16 mouse cellular contexts compared by ENCODE assay signal in the genomic region with DNA sequence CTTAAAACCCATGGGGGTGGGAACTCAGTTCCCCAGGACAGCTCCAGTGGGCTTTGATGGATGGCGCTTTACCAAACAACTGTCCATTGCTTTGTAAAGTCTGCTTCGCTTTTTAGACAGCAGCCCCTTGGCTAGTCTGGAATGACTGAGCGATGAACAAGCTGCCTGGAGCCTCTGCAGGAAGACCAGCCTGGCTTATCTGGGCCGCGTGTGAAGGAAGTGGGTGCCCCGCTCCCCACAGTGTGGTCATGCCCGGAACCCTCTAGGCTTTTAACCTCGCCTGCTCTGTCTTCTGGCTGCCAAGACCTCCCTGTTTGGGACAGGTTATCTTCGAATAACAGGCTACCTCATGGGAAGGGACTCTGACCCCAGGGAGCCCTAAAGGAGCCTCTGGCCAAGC.
DNase-seq lines count a peak whose midpoint lies in the region; ATAC-seq and TF ChIP-seq lines count a peak whose summit lies in the region.
"Had no signal": no experiment of that assay in that cellular context is flagged by ENCODE, and none has a peak within 500 bp of the region (broad histone marks: within the 10 kb centered on the region; RNA-seq: fewer than 3 reads in every experiment).

No protein-coding gene starts in this region.

- TF ChIP-seq CTCF in lung, postnatal 0 days (IDR thresholded peaks at IDR 0.05): no peak

- H3K4me1 ChIP-seq in lung, postnatal 0 days (ENCODE audit: insufficient read depth, low read depth, low read length): peaks cover 24% of the 10 kb centered on the region
- peaks cover 51% of the 10 kb centered on the region for H3K4me1 ChIP-seq in embryonic facial prominence, embryonic 15.5 days
- H3K4me1 ChIP-seq in megakaryocyte, embryonic 14.5 days: peaks cover 95% of the 10 kb centered on the region
- H3K4me1 ChIP-seq in intestine, embryonic 15.5 days (replicated peaks): peaks cover 26% of the 10 kb centered on the region

- no peaks in the 10 kb centered on the region for H3K36me3 ChIP-seq in lung, postnatal 0 days (ENCODE audit: insufficient read depth, low read length)
- H3K36me3 ChIP-seq in embryonic facial prominence, embryonic 15.5 days: no peaks in the 10 kb centered on the region
- H3K36me3 ChIP-seq in megakaryocyte, embryonic 14.5 days (replicated peaks; ENCODE audit: low read length): peaks cover 7% of the 10 kb centered on the region
- H3K36me3 ChIP-seq in intestine, embryonic 15.5 days: no peaks in the 10 kb centered on the region
- H3K36me3 ChIP-seq: forebrain, embryonic 12.5 days had no signal

- H3K4me2 ChIP-seq in lung, postnatal 0 days (replicated peaks; ENCODE audit: low read depth, low read length): no peak overlapping the region
- no peak overlapping the region for H3K4me2 ChIP-seq in embryonic facial prominence, embryonic 15.5 days (replicated peaks)
- no peak overlapping the region for H3K4me2 ChIP-seq in intestine, embryonic 15.5 days (replicated peaks)
- H3K4me2 ChIP-seq: forebrain, embryonic 12.5 days; lung, embryonic 14.5 days; midbrain, embryonic 11.5 days had no signal

- H3K4me3 ChIP-seq in lung, postnatal 0 days (ENCODE audit: low read depth, low read length): no peak overlapping the region
- H3K4me3 ChIP-seq in embryonic facial prominence, embryonic 15.5 days (replicated peaks): no peak overlapping the region
- H3K4me3 ChIP-seq in megakaryocyte, embryonic 14.5 days (replicated peaks): peak overlapping the region; percentile 90
- H3K4me3 ChIP-seq in intestine, embryonic 15.5 days (replicated peaks): no peak overlapping the region
- H3K4me3 ChIP-seq: forebrain, embryonic 12.5 days had no signal

- no peak overlapping the region for H3K9ac ChIP-seq in lung, postnatal 0 days (replicated peaks; ENCODE audit: low read depth)
- no peak overlapping the region for H3K9ac ChIP-seq in embryonic facial prominence, embryonic 15.5 days
- no peak overlapping the region for H3K9ac ChIP-seq in intestine, embryonic 15.5 days
- H3K9ac ChIP-seq: forebrain, embryonic 12.5 days; lung, embryonic 14.5 days had no signal

- H3K27ac ChIP-seq in lung, postnatal 0 days (ENCODE audit: low read length): peak overlapping the region; percentile 54
- H3K27ac ChIP-seq in embryonic facial prominence, embryonic 15.5 days (replicated peaks): peak overlapping the region; percentile 75; the same call in 1 of the 2 replicates
- no peak overlapping the region for H3K27ac ChIP-seq in intestine, embryonic 15.5 days
- H3K27ac ChIP-seq: forebrain, embryonic 12.5 days had no signal

- no peaks in the 10 kb centered on the region for H3K9me3 ChIP-seq in lung, postnatal 0 days (ENCODE audit: low read length)
- no peaks in the 10 kb centered on the region for H3K9me3 ChIP-seq in embryonic facial prominence, embryonic 15.5 days (replicated peaks)
- peaks cover 5% of the 10 kb centered on the region for H3K9me3 ChIP-seq in megakaryocyte, embryonic 14.5 days
- no peaks in the 10 kb centered on the region for H3K9me3 ChIP-seq in intestine, embryonic 15.5 days
- H3K9me3 ChIP-seq: forebrain, embryonic 12.5 days had no signal

- no peak for DNase-seq in lung, postnatal 0 days (ENCODE audit: low spot score)
- no peak for DNase-seq in lung, postnatal 14 days
- DNase-seq in kidney, adult 11 months: no peak
- DNase-seq in frontal cortex, postnatal 10 days (ENCODE audit: low spot score in 2 of 2): no peak
- DNase-seq in adrenal gland, postnatal 14 days: no peak
- DNase-seq: adrenal gland, adult 2 months; cerebellum, postnatal 25 days; heart, postnatal 4 days; kidney, postnatal 36 days; lung, embryonic 14.5 days had no signal

- no peak for ATAC-seq in lung, postnatal 0 days
- no peak for ATAC-seq in embryonic facial prominence, embryonic 15.5 days (ENCODE audit: insufficient number of reproducible peaks, low FRiP score, low TSS enrichment, low read depth)
- ATAC-seq in intestine, embryonic 15.5 days: no peak
- ATAC-seq: intestine, postnatal 0 days had no signal

- TF ChIP-seq EP300 in lung, postnatal 0 days (IDR thresholded peaks at IDR 0.05): no peak

- no peaks in the 10 kb centered on the region for H3K27me3 ChIP-seq in lung, postnatal 0 days (replicated peaks; ENCODE audit: insufficient read depth, low read length)
- H3K27me3 ChIP-seq in embryonic facial prominence, embryonic 15.5 days: no peaks in the 10 kb centered on the region
- H3K27me3 ChIP-seq in megakaryocyte, embryonic 14.5 days (replicated peaks): peaks cover 61% of the 10 kb centered on the region
- H3K27me3 ChIP-seq in intestine, embryonic 15.5 days (replicated peaks): no peaks in the 10 kb centered on the region
- H3K27me3 ChIP-seq: forebrain, embryonic 12.5 days had no signal

- WGBS in lung, postnatal 0 days: 66% methylated on average over 9 of the region's 9 CpGs
- 84% methylated on average over 9 of the region's 9 CpGs for WGBS in embryonic facial prominence, embryonic 15.5 days
- WGBS in intestine, embryonic 15.5 days: 81% methylated on average over 9 of the region's 9 CpGs
